Mouse (Mus musculus): ENCODE data around the gene Ly75.

The Ly75 gene

DNA sequence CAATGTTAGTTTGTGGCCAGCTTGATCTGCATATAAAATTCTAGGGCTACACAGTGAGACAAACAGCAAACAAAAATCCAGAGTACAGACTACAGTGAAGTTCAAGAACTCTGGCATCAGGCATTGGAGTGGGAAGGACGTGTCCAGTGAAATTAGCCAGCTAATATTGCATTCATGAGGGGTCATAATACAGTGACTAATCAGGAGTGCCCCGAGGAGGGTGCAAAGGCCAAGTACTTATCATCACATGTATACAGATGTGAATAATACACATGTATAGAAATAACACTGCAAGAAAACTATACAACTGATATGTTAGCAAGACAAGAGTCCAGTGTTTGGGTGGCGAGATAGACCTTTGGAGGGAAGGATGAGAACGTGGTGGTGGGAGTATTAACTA is 130.3 kb downstream of the Ly75 start:
- no peak for DNase-seq (ENCODE audit: low read depth, low spot score)

Measured in R1 (cell line).